Mouse (Mus musculus) C2C12 (cell line): ENCODE measurements around the gene Gm20388.

Experiments
- CEBPB ChIP-seq: IDR thresholded peaks from one replicate; pipeline ENCODE4 v1.6.1; 2011; ENCODE audit warnings: low read depth, mild to moderate bottlenecking, control low read depth, moderate library complexity
- CTCF ChIP-seq: IDR thresholded peaks from one replicate; pipeline ENCODE4 v1.5.1; 2011; ENCODE audit not compliant: control insufficient read depth, insufficient read depth, insufficient read length
- FOSL1 ChIP-seq: IDR thresholded peaks from one replicate; pipeline ENCODE4 v1.8.0; 2011; ENCODE audit warnings: mild to moderate bottlenecking, low read length; ENCODE audit not compliant: poor library complexity, insufficient read depth, severe bottlenecking
- MAX ChIP-seq: IDR thresholded peaks from one replicate; pipeline ENCODE4 v1.6.1; 2011; ENCODE audit warnings: mild to moderate bottlenecking, control low read depth
- MYOD1 ChIP-seq: IDR thresholded peaks from one replicate; pipeline ENCODE4 v1.6.1; 2011; ENCODE audit warnings: low read depth; ENCODE audit not compliant: control insufficient read depth, insufficient read length
- MYOG ChIP-seq: IDR thresholded peaks from one replicate; pipeline ENCODE4 v1.6.1; 2011; ENCODE audit not compliant: control insufficient read depth, insufficient read length; ENCODE audit errors: extremely low read depth
- USF1 ChIP-seq: IDR thresholded peaks from one replicate; pipeline ENCODE4 v1.6.1; 2011; ENCODE audit warnings: low read depth, mild to moderate bottlenecking, control low read depth, moderate library complexity

DNA sequence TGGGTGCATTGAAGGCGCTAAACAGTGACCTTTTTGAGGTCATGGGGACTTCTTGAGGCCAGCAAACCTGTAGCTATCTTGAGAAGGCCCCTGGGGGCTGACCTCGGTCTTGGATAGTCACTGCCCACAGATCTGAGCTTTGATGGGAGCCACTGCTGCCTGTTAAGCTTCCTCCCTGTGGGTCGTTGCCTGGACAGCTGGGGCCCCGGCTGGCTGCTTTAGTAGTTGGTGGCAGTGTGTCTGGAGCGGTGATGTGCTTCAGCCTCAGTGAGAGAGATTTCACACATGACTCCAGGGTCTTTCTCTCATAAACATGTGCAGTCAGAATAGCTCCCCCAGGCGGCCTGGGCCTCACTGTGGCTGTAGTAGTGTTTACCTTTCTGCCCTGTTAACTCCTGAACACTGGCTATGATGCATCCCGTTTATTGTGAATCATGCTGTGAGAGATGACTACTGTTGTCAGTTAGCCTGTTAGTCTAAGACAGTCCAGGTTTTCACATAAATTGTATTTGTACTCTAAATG is 2100.5 kb downstream of the Gm20388 start:
- TF ChIP-seq CEBPB = no peak
- TF ChIP-seq CTCF = peak; percentile 25
- TF ChIP-seq MAX = no peak
- no peak for TF ChIP-seq MYOG
- TF ChIP-seq USF1 = no peak
- TF ChIP-seq MYOD1 = no peak
- no peak for TF ChIP-seq FOSL1
